Comparison of ENCODE assay signal across 8 mouse cellular contexts in the genomic region with DNA sequence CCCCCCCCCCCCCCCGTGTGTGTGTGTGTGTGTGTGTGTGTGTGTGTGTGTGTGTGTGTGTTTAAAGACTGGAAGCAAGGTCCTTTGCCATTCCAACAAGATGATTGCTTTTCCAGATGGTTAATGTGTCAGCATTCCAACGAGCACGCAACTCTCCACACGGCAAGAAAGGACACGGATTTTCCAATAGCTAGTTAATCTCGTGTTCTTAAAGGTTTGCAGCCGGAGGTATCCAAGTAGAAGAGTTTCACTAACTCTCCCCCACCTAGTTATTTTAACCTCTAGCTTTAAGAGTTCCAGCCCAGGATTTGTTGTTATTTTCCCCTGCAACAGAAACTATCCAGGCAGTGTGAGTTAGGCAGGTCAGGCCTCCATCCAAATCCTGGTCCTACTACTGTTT. TPM values are rescaled to one million over a fixed set of nuclear protein-coding genes. Genes with fewer than 3 reads are reported as not detected.
A peak's percentile ranks its signal among the peaks of the same experiment; 100 is the strongest.
DNase-seq lines count a peak whose midpoint lies in the region; ATAC-seq and TF ChIP-seq lines count a peak whose summit lies in the region.

No protein-coding gene starts in this region.

- H3K4me1 ChIP-seq in forebrain, embryonic 13.5 days, result peaks cover 19% of the 10 kb centered on the region
- H3K4me1 ChIP-seq in intestine, embryonic 16.5 days (ENCODE audit: control insufficient read depth, insufficient read depth, low read length), result peaks cover 10% of the 10 kb centered on the region; the same call in 1 of the 2 replicates
- H3K4me1 ChIP-seq in midbrain, embryonic 11.5 days (ENCODE audit: control insufficient read depth, insufficient read depth, low read length), result 0 out of 2 replicates have a peak, but pooled peaks cover 2% of the 10 kb centered on the region

- 0 out of 2 replicates have a peak, but pooled peaks cover 7% of the 10 kb centered on the region for H3K9me3 ChIP-seq in forebrain, embryonic 13.5 days (replicated peaks)
- H3K9me3 ChIP-seq in intestine, embryonic 16.5 days (ENCODE audit: control insufficient read depth, low read length), result no peaks in the 10 kb centered on the region
- no peaks in the 10 kb centered on the region for H3K9me3 ChIP-seq in midbrain, embryonic 11.5 days (ENCODE audit: control insufficient read depth, low read length)

- no peaks in the 10 kb centered on the region for H3K27me3 ChIP-seq in forebrain, embryonic 13.5 days
- H3K27me3 ChIP-seq in intestine, embryonic 16.5 days (replicated peaks; ENCODE audit: control insufficient read depth, insufficient read depth, low read length), result no peaks in the 10 kb centered on the region
- H3K27me3 ChIP-seq in midbrain, embryonic 11.5 days (ENCODE audit: control insufficient read depth, insufficient read depth, low read length), result no peaks in the 10 kb centered on the region

- peak overlapping the region; percentile 23; the same call in 1 of the 2 replicates for H3K9ac ChIP-seq in forebrain, embryonic 13.5 days
- 0 out of 2 replicates have a peak overlapping the region, but pooled peaks have one; percentile 2 for H3K9ac ChIP-seq in intestine, embryonic 16.5 days (ENCODE audit: low read depth, low read length)
- H3K9ac ChIP-seq in midbrain, embryonic 11.5 days (ENCODE audit: low read length), result no peak overlapping the region

- no peak for TF ChIP-seq CTCF in gastrocnemius, adult 2 months (IDR thresholded peaks at IDR 0.05)

- ATAC-seq in forebrain, embryonic 13.5 days, result no peak
- no peak for ATAC-seq in intestine, embryonic 16.5 days
- ATAC-seq in midbrain, embryonic 11.5 days (ENCODE audit: low FRiP score), result no peak

- intact Hi-C loops in gastrocnemius, adult 2 months (cut with DNase I), result no loop called here

- peak overlapping the region; percentile 68 for H3K27ac ChIP-seq in gastrocnemius, adult 2 months
- no peak overlapping the region for H3K27ac ChIP-seq in forebrain, embryonic 13.5 days
- no peak overlapping the region for H3K27ac ChIP-seq in intestine, embryonic 16.5 days (ENCODE audit: low read length)
- H3K27ac ChIP-seq in midbrain, embryonic 11.5 days (ENCODE audit: low read depth, low read length), result no peak overlapping the region

- no peak for DNase-seq in gastrocnemius, adult 2 months
- no peak for DNase-seq in gastrocnemius, postnatal 4 days (ENCODE audit: low spot score in 2 of 2)
- peak; percentile 83 for DNase-seq in midbrain, embryonic 11.5 days (ENCODE audit: low spot score, missing footprints)
- DNase-seq in urinary bladder, postnatal 25 days (ENCODE audit: low spot score), result no peak
- no peak for DNase-seq in urinary bladder, adult 2 months (ENCODE audit: low spot score)
- no peak for DNase-seq in thymus, postnatal 10 days (ENCODE audit: low spot score in 2 of 2)

- H3K4me3 ChIP-seq in gastrocnemius, adult 2 months, result peak overlapping the region; percentile 89
- H3K4me3 ChIP-seq in forebrain, embryonic 13.5 days, result peak overlapping the region; percentile 77
- H3K4me3 ChIP-seq in intestine, embryonic 16.5 days (ENCODE audit: low read length), result peak overlapping the region; percentile 85
- H3K4me3 ChIP-seq in midbrain, embryonic 11.5 days (ENCODE audit: low read depth, low read length), result no peak overlapping the region

- 43% methylated on average over 6 of the region's 7 CpGs for WGBS in forebrain, embryonic 13.5 days
- 53% methylated on average over 7 of the region's 7 CpGs for WGBS in intestine, embryonic 16.5 days
- WGBS in midbrain, embryonic 11.5 days, result 70% methylated on average over 7 of the region's 7 CpGs

- peak overlapping the region; percentile 80 for H3K4me2 ChIP-seq in forebrain, embryonic 13.5 days
- peak overlapping the region; percentile 78 for H3K4me2 ChIP-seq in intestine, embryonic 16.5 days (ENCODE audit: low read depth, low read length)
- H3K4me2 ChIP-seq in midbrain, embryonic 11.5 days, result peak overlapping the region; percentile 75

- peaks cover 31% of the 10 kb centered on the region for H3K36me3 ChIP-seq in forebrain, embryonic 13.5 days (ENCODE audit: poor library complexity, severe bottlenecking)
- 0 out of 2 replicates have a peak, but pooled peaks cover 6% of the 10 kb centered on the region for H3K36me3 ChIP-seq in intestine, embryonic 16.5 days (ENCODE audit: control insufficient read depth, insufficient read depth, low read length)
- H3K36me3 ChIP-seq in midbrain, embryonic 11.5 days (ENCODE audit: control insufficient read depth, insufficient read depth, low read length), result peaks cover 4% of the 10 kb centered on the region

RNA-seq across cellular contexts. Expression of a gene that starts 1.6 kb away (rescaled TPM):
- total RNA-seq in gastrocnemius, adult 2 months (2021), result 10 to 100 TPM in 1 of 2 experiments, 1 to 10 TPM in 1; 9.9 to 15.7 TPM
- 10 to 100 TPM; 43.1 to 49.2 TPM for total RNA-seq in gastrocnemius, postnatal 4 days (2021)
- 7.0 and 7.1 TPM in 2 replicates for polyA plus RNA-seq in forebrain, embryonic 13.5 days (2015; fragmentation: Nextera tagmentation; extraction: Ambion mirVana)
- polyA plus RNA-seq in intestine, embryonic 16.5 days (2015; fragmentation: Nextera tagmentation; extraction: Ambion mirVana), result 6.4 and 6.6 TPM in 2 replicates
- 10.3 and 11.2 TPM in 2 replicates for polyA plus RNA-seq in midbrain, embryonic 11.5 days (2014; fragmentation: Nextera tagmentation; extraction: Ambion mirVana)
- polyA plus RNA-seq in urinary bladder, adult 2 months (2012; rRNA removed), result 62.5 and 67.7 TPM in 2 replicates

RNA-seq across cellular contexts. Expression of a gene that starts 25.9 kb away (rescaled TPM):
- 1 to 10 TPM; 2.1 TPM for total RNA-seq in gastrocnemius, adult 2 months (2021)
- total RNA-seq in gastrocnemius, postnatal 4 days (2021), result 1 to 10 TPM in 1 of 2 experiments, under 1 TPM in 1; 0.76 to 1.2 TPM
- polyA plus RNA-seq in forebrain, embryonic 13.5 days (2015; fragmentation: Nextera tagmentation; extraction: Ambion mirVana), result 5.8 and 7.7 TPM in 2 replicates
- 42.5 and 46.6 TPM in 2 replicates for polyA plus RNA-seq in intestine, embryonic 16.5 days (2015; fragmentation: Nextera tagmentation; extraction: Ambion mirVana)
- polyA plus RNA-seq in midbrain, embryonic 11.5 days (2014; fragmentation: Nextera tagmentation; extraction: Ambion mirVana), result 6.8 and 8.2 TPM in 2 replicates
- 0.99 and 1.6 TPM in 2 replicates for polyA plus RNA-seq in urinary bladder, adult 2 months (2012; rRNA removed)

RNA-seq across cellular contexts. Expression of a gene that starts 47.3 kb away (rescaled TPM):
- 1 to 10 TPM; 4.9 to 5.0 TPM for total RNA-seq in gastrocnemius, adult 2 months (2021)
- total RNA-seq in gastrocnemius, postnatal 4 days (2021), result 10 to 100 TPM in 1 of 2 experiments, 1 to 10 TPM in 1; 8.5 to 11.3 TPM
- polyA plus RNA-seq in forebrain, embryonic 13.5 days (2015; fragmentation: Nextera tagmentation; extraction: Ambion mirVana), result 16.2 and 17.0 TPM in 2 replicates
- polyA plus RNA-seq in intestine, embryonic 16.5 days (2015; fragmentation: Nextera tagmentation; extraction: Ambion mirVana), result 6.3 and 7.1 TPM in 2 replicates
- 16.6 and 17.6 TPM in 2 replicates for polyA plus RNA-seq in midbrain, embryonic 11.5 days (2014; fragmentation: Nextera tagmentation; extraction: Ambion mirVana)
- 1.5 and 1.9 TPM in 2 replicates for polyA plus RNA-seq in urinary bladder, adult 2 months (2012; rRNA removed)
